Mouse (Mus musculus) midbrain, embryonic 16.5 days (tissue): Measurements from ENCODE around the gene Slitrk6. TPM values are rescaled to one million over a fixed set of nuclear protein-coding genes. Genes with fewer than 3 reads are reported as not detected.
A peak's percentile ranks its signal among the peaks of the same experiment; 100 is the strongest.

ENCODE experiments used
- ATAC-seq: fragments of 200-750 bp; cut with Nextera tagmentation; 2 replicates; pipeline ENCODE4 v1.8.0; 2017; ENCODE audit warnings: moderate TSS enrichment
- H3K27ac ChIP-seq: fragments of 300-500 bp; sonication (generic); 2 replicates; pipeline ENCODE4 v1.5.1; 2014; ENCODE audit warnings: mild to moderate bottlenecking, low read length, mixed read lengths
- H3K27me3 ChIP-seq: fragments of 300-500 bp; sonication (generic); 2 replicates; pipeline ENCODE4 v1.6.1; 2014; ENCODE audit warnings: low read depth, low read length, mixed read lengths; ENCODE audit not compliant: control insufficient read depth, insufficient read depth
- H3K36me3 ChIP-seq: fragments of 300-500 bp; sonication (generic); 2 replicates; pipeline ENCODE4 v1.6.1; 2014; ENCODE audit warnings: mild to moderate bottlenecking, low read length, moderate library complexity, mixed read lengths; ENCODE audit not compliant: control insufficient read depth, insufficient read depth
- H3K4me1 ChIP-seq: fragments of 300-500 bp; sonication (generic); 2 replicates; pipeline ENCODE4 v1.6.1; 2014; ENCODE audit warnings: mild to moderate bottlenecking, low read length, mixed read lengths; ENCODE audit not compliant: control insufficient read depth, insufficient read depth
- H3K4me2 ChIP-seq: fragments of 300-500 bp; sonication (generic); 2 replicates; pipeline ENCODE4 v1.6.1; 2014; ENCODE audit warnings: mild to moderate bottlenecking, low read length, mixed read lengths
- H3K4me3 ChIP-seq: fragments of 300-500 bp; sonication (generic); 2 replicates; pipeline ENCODE4 v1.5.1; 2014; ENCODE audit warnings: low read depth, mild to moderate bottlenecking, low read length, moderate library complexity, mixed read lengths
- H3K9ac ChIP-seq: fragments of 300-500 bp; sonication (generic); 2 replicates; pipeline ENCODE4 v1.6.1; 2014; ENCODE audit warnings: low read depth, low read length, mixed read lengths
- H3K9me3 ChIP-seq: fragments of 300-500 bp; sonication (generic); replicated peaks from 2 replicates; pipeline ENCODE4 v1.6.1; 2014; ENCODE audit warnings: mild to moderate bottlenecking, low read length, mixed read lengths; ENCODE audit not compliant: control insufficient read depth, poor library complexity, severe bottlenecking
- WGBS: fragments of 180-500 bp; shearing (Covaris S2); extraction: QIAGEN DNeasy Blood & Tissue Kit; methylation state at CpG from one replicate; pipeline ENCODE4 v1.1.7; 2014; 5-methylcytosine and 5-hydroxymethylcytosine counted together
- polyA plus RNA-seq: library from polyadenylated mRNA; unstranded; fragments of >200 nt; fragmentation: Nextera tagmentation; extraction: Ambion mirVana; gene quantifications from 2 replicates; pipeline ENCODE4 v1.2.1, GENCODE M21; 2015

Gene Slitrk6
- polyA plus RNA-seq = 7.1 and 11.0 TPM in 2 replicates

- peak within 1 kb of the TSS; percentile 33 for H3K4me3 ChIP-seq
- H3K9me3 ChIP-seq = no peaks in the 10 kb centered on the region; the same call in 1 of the 2 replicates
- H3K27ac ChIP-seq = peak within 1 kb of the TSS; percentile 17
- H3K4me1 ChIP-seq = 0 out of 2 replicates have a peak, but pooled peaks cover 2% of the 10 kb centered on the region
- H3K4me2 ChIP-seq = peak within 1 kb of the TSS; percentile 59
- 0 out of 2 replicates have a peak, but pooled peaks cover 5% of the 10 kb centered on the region for H3K36me3 ChIP-seq
- peak within 1 kb of the TSS; percentile 61 for H3K9ac ChIP-seq
- H3K27me3 ChIP-seq = no peaks in the 10 kb centered on the region
- WGBS = 25% methylated on average over 11 of the region's 11 CpGs
- peak; percentile 95 for ATAC-seq
These were observed at the start of gene Slitrk6 for GRCm38 (mm10) chr14:110754484-110755307. Gene Slitrk6 (minus strand): TSS chr14:110755149.

- Histone ChIP-seq H3K27me3 (no peaks in the 10 kb centered on the region), H3K4me1 (no peaks in the 10 kb centered on the region), H3K4me3 (no peak overlapping the region), H3K36me3 (no peaks in the 10 kb centered on the region), H3K4me2 (no peak overlapping the region), H3K27ac (no peak overlapping the region), H3K9me3 (no peaks in the 10 kb centered on the region), H3K9ac (no peak overlapping the region)
- no peak for ATAC-seq
These were observed 22.6 kb upstream of the Slitrk6 start for GRCm38 (mm10) chr14:110777546-110777945.

GRCm38 (mm10) chr14:110770694-110771093 lies 15.7 kb upstream of the Slitrk6 start:
- Histone ChIP-seq H3K27me3 (no peaks in the 10 kb centered on the region), H3K9me3 (no peaks in the 10 kb centered on the region), H3K4me3 (no peak overlapping the region), H3K4me1 (no peaks in the 10 kb centered on the region), H3K4me2 (no peak overlapping the region), H3K9ac (no peak overlapping the region), H3K27ac (no peak overlapping the region), H3K36me3 (no peaks in the 10 kb centered on the region)
- ATAC-seq = no peak
- 78% methylated on average over 1 of the region's 1 CpGs for WGBS

- Histone ChIP-seq H3K9ac (no peak overlapping the region), H3K36me3 (no peaks in the 10 kb centered on the region), H3K9me3 (no peaks in the 10 kb centered on the region), H3K4me1 (no peaks in the 10 kb centered on the region), H3K27ac (no peak overlapping the region), H3K4me3 (no peak overlapping the region), H3K4me2 (no peak overlapping the region), H3K27me3 (no peaks in the 10 kb centered on the region)
- ATAC-seq = no peak
- WGBS = 21% methylated on average over 7 of the region's 7 CpGs
These were observed 7.8 kb upstream of the Slitrk6 start for GRCm38 (mm10) chr14:110762588-110763220.

GRCm38 (mm10) chr14:110760909-110761308 lies 6.0 kb upstream of the Slitrk6 start:
- no peaks in the 10 kb centered on the region for H3K9me3 ChIP-seq
- no peak overlapping the region for H3K4me2 ChIP-seq
- H3K27ac ChIP-seq = no peak overlapping the region
- H3K4me1 ChIP-seq = no peaks in the 10 kb centered on the region
- no peaks in the 10 kb centered on the region for H3K36me3 ChIP-seq
- H3K9ac ChIP-seq = no peak overlapping the region
- 68% methylated on average over 1 of the region's 1 CpGs for WGBS
- no peak for ATAC-seq
- H3K4me3 ChIP-seq = no peak overlapping the region
- H3K27me3 ChIP-seq = no peaks in the 10 kb centered on the region

- Histone ChIP-seq H3K36me3 (0 out of 2 replicates have a peak, but pooled peaks cover 2% of the 10 kb centered on the region), H3K9me3 (no peaks in the 10 kb centered on the region; the same call in 1 of the 2 replicates), H3K4me1 (0 out of 2 replicates have a peak, but pooled peaks cover 2% of the 10 kb centered on the region), H3K27ac (no peak overlapping the region; the same call in 1 of the 2 replicates), H3K9ac (peak overlapping the region; percentile 20; the same call in 1 of the 2 replicates), H3K4me2 (peak overlapping the region; percentile 59), H3K27me3 (no peaks in the 10 kb centered on the region), H3K4me3 (peak overlapping the region; percentile 33)
- ATAC-seq = peak; percentile 71
- WGBS = 41% methylated on average over 4 of the region's 4 CpGs
These were observed 330 bp upstream of the Slitrk6 start for GRCm38 (mm10) chr14:110755308-110755650.

GRCm38 (mm10) chr14:110739861-110740260 lies 15.1 kb downstream of the Slitrk6 start:
- Histone ChIP-seq H3K4me3 (no peak overlapping the region), H3K9ac (no peak overlapping the region), H3K36me3 (no peaks in the 10 kb centered on the region), H3K9me3 (no peaks in the 10 kb centered on the region), H3K4me2 (no peak overlapping the region), H3K4me1 (no peaks in the 10 kb centered on the region), H3K27ac (no peak overlapping the region), H3K27me3 (no peaks in the 10 kb centered on the region)
- no peak for ATAC-seq
- WGBS = 8% methylated on average over 7 of the region's 7 CpGs

GRCm38 (mm10) chr14:110739368-110739767 lies 15.6 kb downstream of the Slitrk6 start:
- no peak overlapping the region for H3K4me2 ChIP-seq
- H3K4me3 ChIP-seq = no peak overlapping the region
- WGBS = 94% methylated on average over 1 of the region's 1 CpGs
- H3K9ac ChIP-seq = no peak overlapping the region
- H3K27me3 ChIP-seq = no peaks in the 10 kb centered on the region
- H3K36me3 ChIP-seq = no peaks in the 10 kb centered on the region
- no peaks in the 10 kb centered on the region for H3K9me3 ChIP-seq
- ATAC-seq = no peak
- H3K27ac ChIP-seq = no peak overlapping the region
- no peaks in the 10 kb centered on the region for H3K4me1 ChIP-seq

GRCm38 (mm10) chr14:110728344-110728910 lies 26.5 kb downstream of the Slitrk6 start:
- no peak overlapping the region for H3K4me3 ChIP-seq
- no peaks in the 10 kb centered on the region for H3K36me3 ChIP-seq
- H3K4me1 ChIP-seq = no peaks in the 10 kb centered on the region
- H3K27me3 ChIP-seq = no peaks in the 10 kb centered on the region
- no peak overlapping the region for H3K4me2 ChIP-seq
- WGBS = 14% methylated on average over 4 of the region's 4 CpGs
- H3K27ac ChIP-seq = no peak overlapping the region
- no peak for ATAC-seq
- H3K9me3 ChIP-seq = no peaks in the 10 kb centered on the region
- no peak overlapping the region for H3K9ac ChIP-seq
